Mouse (Mus musculus): ENCODE measurements around the gene AC140267.1. TPM values are rescaled to one million over a fixed set of nuclear protein-coding genes. Genes with fewer than 3 reads are reported as not detected.

Gene AC140267.1
- polyA plus RNA-seq, 1 experiment: not detected

DNA sequence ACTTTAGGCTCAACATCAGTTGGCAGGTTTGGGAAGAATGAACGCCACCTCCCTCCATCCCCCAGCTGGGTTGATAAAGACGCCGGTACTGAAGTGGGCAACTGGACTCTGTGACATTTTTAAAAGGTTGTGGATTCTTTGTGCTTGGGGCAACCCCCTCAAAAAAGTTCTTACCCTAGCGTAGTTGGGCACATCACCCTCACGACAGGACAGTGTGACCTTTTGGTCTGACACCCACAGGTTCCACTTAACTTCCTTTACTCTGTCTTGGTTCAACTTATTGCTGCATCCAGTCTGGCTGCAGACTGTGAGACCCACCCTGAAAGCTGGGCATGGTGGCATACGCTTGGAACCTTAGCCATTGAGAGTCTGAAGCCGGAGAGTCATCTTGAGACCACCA lies 11.9 kb upstream of the AC140267.1 start:
- no peaks in the 10 kb centered on the region for H3K9me3 ChIP-seq (ENCODE audit: control insufficient read depth, low read length)
- peaks cover 4% of the 10 kb centered on the region; the same call in 1 of the 2 replicates for H3K27me3 ChIP-seq (ENCODE audit: control insufficient read depth)
- no peak overlapping the region for H3K4me3 ChIP-seq (replicated peaks)
- TF ChIP-seq GATA1 (IDR thresholded peaks at IDR 0.05; ENCODE audit: low read length) (no peak), TAL1 (IDR thresholded peaks at IDR 0.05; ENCODE audit: low read length) (no peak)
- H3K36me3 ChIP-seq (ENCODE audit: control insufficient read depth): no peaks in the 10 kb centered on the region
- peaks cover 8% of the 10 kb centered on the region for H3K4me1 ChIP-seq (ENCODE audit: control insufficient read depth)

- no peaks in the 10 kb centered on the region for H3K27me3 ChIP-seq (ENCODE audit: control insufficient read depth)
- H3K4me1 ChIP-seq (ENCODE audit: control insufficient read depth): peaks cover 8% of the 10 kb centered on the region
- H3K9me3 ChIP-seq (ENCODE audit: control insufficient read depth, low read length): no peaks in the 10 kb centered on the region
- no peak overlapping the region for H3K4me3 ChIP-seq (replicated peaks)
- H3K36me3 ChIP-seq (ENCODE audit: control insufficient read depth): no peaks in the 10 kb centered on the region
- no peak for TF ChIP-seq TAL1 (IDR thresholded peaks at IDR 0.05; ENCODE audit: low read length)
- TF ChIP-seq GATA1 (IDR thresholded peaks at IDR 0.05; ENCODE audit: low read length): no peak
Measured at GRCm38 (mm10) chr15:80225208-80225607, 10.4 kb upstream of the AC140267.1 start.

GRCm38 (mm10) chr15:80225796-80226195 lies 9.8 kb upstream of the AC140267.1 start:
- H3K4me3 ChIP-seq (replicated peaks): no peak overlapping the region
- peaks cover 8% of the 10 kb centered on the region for H3K4me1 ChIP-seq (ENCODE audit: control insufficient read depth)
- H3K27me3 ChIP-seq (ENCODE audit: control insufficient read depth): no peaks in the 10 kb centered on the region
- TF ChIP-seq GATA1 (IDR thresholded peaks at IDR 0.05; ENCODE audit: low read length) (no peak), TAL1 (IDR thresholded peaks at IDR 0.05; ENCODE audit: low read length) (no peak)
- no peaks in the 10 kb centered on the region for H3K36me3 ChIP-seq (ENCODE audit: control insufficient read depth)
- no peaks in the 10 kb centered on the region for H3K9me3 ChIP-seq (ENCODE audit: control insufficient read depth, low read length)

DNA sequence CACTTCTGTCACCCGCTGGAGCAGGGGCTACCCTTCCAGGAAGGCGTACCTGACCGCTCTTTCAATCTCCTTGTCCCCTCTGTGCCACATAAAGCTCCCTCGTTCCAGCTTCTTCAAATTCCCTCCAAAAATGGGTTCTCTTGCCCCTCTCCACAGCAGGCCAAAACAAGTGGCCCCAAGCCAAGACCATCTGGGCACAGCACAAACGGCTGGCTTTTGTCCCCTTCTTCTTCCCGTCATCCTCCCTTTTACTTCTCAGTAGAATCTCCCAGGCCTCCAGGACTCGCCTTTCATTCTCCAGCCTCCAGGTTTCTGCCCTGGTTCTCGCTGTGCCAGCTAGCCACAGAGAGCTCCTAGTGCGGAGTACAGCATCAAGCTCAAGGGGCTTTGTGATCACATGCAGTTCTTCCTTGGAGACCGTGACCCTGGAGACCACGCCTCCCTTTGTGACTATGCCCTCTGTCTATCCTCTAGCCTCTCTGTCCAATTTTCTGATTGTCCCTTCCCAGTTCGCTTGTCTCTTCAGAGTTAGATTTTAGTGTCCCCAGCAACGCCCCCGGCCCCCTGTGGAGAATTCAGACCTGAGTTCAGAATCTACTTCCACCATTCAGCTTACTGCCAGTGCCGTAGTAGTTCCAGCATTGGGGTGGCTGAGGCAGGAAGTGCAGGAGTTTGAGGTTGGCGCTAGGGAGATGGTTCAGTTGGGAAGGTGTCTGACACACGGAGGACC lies 7.4 kb upstream of the AC140267.1 start:
- TF ChIP-seq TAL1 (IDR thresholded peaks at IDR 0.05; ENCODE audit: low read length) (no peak), GATA1 (IDR thresholded peaks at IDR 0.05; ENCODE audit: low read length) (no peak)
- H3K36me3 ChIP-seq (ENCODE audit: control insufficient read depth): no peaks in the 10 kb centered on the region
- H3K4me3 ChIP-seq (replicated peaks): no peak overlapping the region
- H3K27me3 ChIP-seq (ENCODE audit: control insufficient read depth): no peaks in the 10 kb centered on the region
- no peaks in the 10 kb centered on the region for H3K9me3 ChIP-seq (ENCODE audit: control insufficient read depth, low read length)
- H3K4me1 ChIP-seq (ENCODE audit: control insufficient read depth): peaks cover 21% of the 10 kb centered on the region

DNA sequence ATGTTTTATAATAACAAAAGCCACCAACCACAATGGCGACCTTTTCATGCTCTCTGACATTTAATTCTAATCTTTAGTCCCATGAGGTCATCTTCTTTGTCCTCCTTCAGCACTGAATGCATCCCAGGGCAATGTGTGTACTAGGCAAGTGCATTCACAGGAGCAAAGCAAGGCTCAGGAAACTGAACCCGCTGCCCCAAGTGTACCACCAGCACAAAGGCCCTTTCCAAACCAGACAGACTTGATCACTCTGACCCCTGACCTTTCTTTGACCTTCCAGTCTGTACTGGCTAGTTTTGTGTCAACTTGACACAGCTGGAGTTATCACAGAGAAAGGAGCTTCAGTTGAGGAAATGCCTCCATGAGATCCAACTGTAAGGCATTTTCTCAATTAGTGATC lies 3.3 kb upstream of the AC140267.1 start:
- H3K4me3 ChIP-seq (replicated peaks): no peak overlapping the region
- TF ChIP-seq GATA1 (IDR thresholded peaks at IDR 0.05; ENCODE audit: low read length): no peak
- TF ChIP-seq TAL1 (IDR thresholded peaks at IDR 0.05; ENCODE audit: low read length): no peak
- no peaks in the 10 kb centered on the region for H3K27me3 ChIP-seq (ENCODE audit: control insufficient read depth)
- peaks cover 24% of the 10 kb centered on the region for H3K36me3 ChIP-seq (ENCODE audit: control insufficient read depth)
- H3K4me1 ChIP-seq (ENCODE audit: control insufficient read depth): peaks cover 44% of the 10 kb centered on the region
- no peaks in the 10 kb centered on the region for H3K9me3 ChIP-seq (ENCODE audit: control insufficient read depth, low read length)

DNA sequence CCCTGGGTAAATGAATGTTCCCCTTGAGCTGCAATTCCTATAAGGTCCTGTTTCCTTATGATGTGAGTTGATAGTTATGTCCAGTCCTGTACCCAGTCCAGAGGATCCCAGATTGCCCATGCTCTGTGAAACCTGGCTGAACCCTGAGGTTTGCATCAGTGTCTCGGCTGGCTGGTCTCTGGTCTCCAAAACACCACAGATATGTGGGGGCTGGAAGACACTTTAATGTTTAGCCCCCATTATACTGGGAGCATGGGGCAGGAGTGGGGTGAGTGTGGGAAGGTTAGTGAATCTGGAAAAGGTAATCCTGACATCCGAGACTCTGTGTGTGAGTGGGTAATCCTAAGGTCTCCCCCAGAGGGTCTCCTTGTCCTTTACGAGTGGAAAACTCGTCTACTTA lies 2.6 kb upstream of the AC140267.1 start:
- Histone ChIP-seq H3K4me1 (ENCODE audit: control insufficient read depth) (peaks cover 48% of the 10 kb centered on the region), H3K9me3 (ENCODE audit: control insufficient read depth, low read length) (no peaks in the 10 kb centered on the region), H3K27me3 (ENCODE audit: control insufficient read depth) (no peaks in the 10 kb centered on the region), H3K4me3 (replicated peaks) (peak overlapping the region; percentile 98), H3K36me3 (ENCODE audit: control insufficient read depth) (peaks cover 30% of the 10 kb centered on the region)
- TF ChIP-seq TAL1 (IDR thresholded peaks at IDR 0.05; ENCODE audit: low read length) (no peak), GATA1 (IDR thresholded peaks at IDR 0.05; ENCODE audit: low read length) (no peak)

DNA sequence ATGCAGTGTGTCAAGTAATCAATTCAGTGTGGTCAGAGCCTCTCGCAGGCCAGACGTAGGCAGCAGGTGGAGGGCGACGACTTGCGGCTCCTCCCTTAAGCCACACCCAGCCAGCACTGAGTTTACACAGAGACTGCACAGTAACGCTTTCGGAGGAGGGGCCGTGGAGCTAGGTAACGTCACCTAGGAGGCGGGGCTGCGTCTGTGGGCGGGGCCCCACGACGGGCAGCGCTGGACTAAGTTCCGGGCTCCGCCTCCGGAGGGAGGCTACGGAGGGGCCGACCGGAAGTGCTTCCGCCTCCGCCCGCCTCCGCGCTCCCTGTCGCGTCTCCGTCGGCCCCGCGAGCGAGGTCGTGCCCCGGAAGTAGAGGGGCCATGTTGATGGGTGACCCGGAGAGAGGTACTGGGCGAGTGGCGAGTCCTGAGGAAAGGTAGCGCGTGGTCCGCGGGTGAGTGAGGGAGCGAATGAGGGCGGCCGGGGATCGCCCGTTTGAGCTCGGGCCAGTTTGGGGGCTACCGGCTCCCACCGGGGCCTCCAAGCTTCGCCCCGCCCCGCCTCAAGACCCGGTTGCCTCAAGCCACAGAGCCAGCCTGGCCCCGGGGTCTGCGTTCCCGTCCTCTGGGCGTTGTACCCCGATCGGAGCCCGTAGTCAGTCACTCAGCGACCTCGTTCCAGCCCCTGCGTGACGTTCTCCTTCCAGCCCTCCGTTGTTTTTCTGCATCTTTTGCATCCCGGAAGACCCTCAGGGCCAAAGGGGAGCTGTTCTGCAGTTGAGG lies 1.7 kb upstream of the AC140267.1 start, which contains the start of gene Mief1:
Gene Mief1 (plus strand): TSS at position 286 of the 777 bp plus-strand sequence.
- Histone ChIP-seq H3K36me3 (ENCODE audit: control insufficient read depth) (peaks cover 39% of the 10 kb centered on the region), H3K4me3 (replicated peaks) (peak within 1 kb of the TSS; percentile 98), H3K27me3 (ENCODE audit: control insufficient read depth) (no peaks in the 10 kb centered on the region), H3K4me1 (ENCODE audit: control insufficient read depth) (peaks cover 50% of the 10 kb centered on the region), H3K9me3 (ENCODE audit: control insufficient read depth, low read length) (no peaks in the 10 kb centered on the region)
- TF ChIP-seq TAL1 (IDR thresholded peaks at IDR 0.05; ENCODE audit: low read length): no peak
- no peak for TF ChIP-seq GATA1 (IDR thresholded peaks at IDR 0.05; ENCODE audit: low read length)

- H3K9me3 ChIP-seq (ENCODE audit: control insufficient read depth, low read length): no peaks in the 10 kb centered on the region
- no peak overlapping the region for H3K4me3 ChIP-seq (replicated peaks)
- no peaks in the 10 kb centered on the region for H3K27me3 ChIP-seq (ENCODE audit: control insufficient read depth)
- TF ChIP-seq TAL1 (IDR thresholded peaks at IDR 0.05; ENCODE audit: low read length) (no peak), GATA1 (IDR thresholded peaks at IDR 0.05; ENCODE audit: low read length) (no peak)
- H3K4me1 ChIP-seq (ENCODE audit: control insufficient read depth): peaks cover 75% of the 10 kb centered on the region
- H3K36me3 ChIP-seq (ENCODE audit: control insufficient read depth): peaks cover 98% of the 10 kb centered on the region
Measured at GRCm38 (mm10) chr15:80248135-80248534, 12.5 kb downstream of the AC140267.1 start.

DNA sequence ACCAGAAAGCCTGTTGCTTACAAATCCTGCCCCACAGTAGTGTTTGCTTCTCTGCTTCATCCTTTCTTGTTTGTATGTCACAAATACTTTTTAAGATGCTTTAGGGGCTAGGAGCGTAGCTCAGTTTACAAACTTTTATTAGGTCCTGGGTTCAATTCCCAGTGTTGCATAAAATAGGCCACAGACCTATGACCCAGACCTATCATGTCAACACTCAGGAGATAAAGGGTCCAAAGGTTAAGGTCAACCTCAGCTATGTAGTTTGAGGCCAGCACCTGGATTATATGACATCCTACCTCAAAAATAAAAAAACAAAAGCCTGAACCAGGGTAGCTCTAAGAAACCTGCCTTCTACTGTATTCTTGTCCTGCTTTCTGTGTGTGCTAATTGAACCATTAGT lies 13.0 kb downstream of the AC140267.1 start:
- Histone ChIP-seq H3K4me1 (ENCODE audit: control insufficient read depth) (peaks cover 77% of the 10 kb centered on the region), H3K36me3 (ENCODE audit: control insufficient read depth) (peaks cover 98% of the 10 kb centered on the region), H3K4me3 (replicated peaks) (no peak overlapping the region), H3K27me3 (ENCODE audit: control insufficient read depth) (no peaks in the 10 kb centered on the region), H3K9me3 (ENCODE audit: control insufficient read depth, low read length) (no peaks in the 10 kb centered on the region)
- TF ChIP-seq GATA1 (IDR thresholded peaks at IDR 0.05; ENCODE audit: low read length): no peak

Data from erythroblast, embryonic 14.5 days (primary cell).